Mouse (Mus musculus): ENCODE results near the gene Abhd15. TPM values are rescaled to one million over a fixed set of nuclear protein-coding genes. Genes with fewer than 3 reads are reported as not detected.

Gene Abhd15
- polyA plus RNA-seq, 1 experiment, result 0.77 TPM

DNA sequence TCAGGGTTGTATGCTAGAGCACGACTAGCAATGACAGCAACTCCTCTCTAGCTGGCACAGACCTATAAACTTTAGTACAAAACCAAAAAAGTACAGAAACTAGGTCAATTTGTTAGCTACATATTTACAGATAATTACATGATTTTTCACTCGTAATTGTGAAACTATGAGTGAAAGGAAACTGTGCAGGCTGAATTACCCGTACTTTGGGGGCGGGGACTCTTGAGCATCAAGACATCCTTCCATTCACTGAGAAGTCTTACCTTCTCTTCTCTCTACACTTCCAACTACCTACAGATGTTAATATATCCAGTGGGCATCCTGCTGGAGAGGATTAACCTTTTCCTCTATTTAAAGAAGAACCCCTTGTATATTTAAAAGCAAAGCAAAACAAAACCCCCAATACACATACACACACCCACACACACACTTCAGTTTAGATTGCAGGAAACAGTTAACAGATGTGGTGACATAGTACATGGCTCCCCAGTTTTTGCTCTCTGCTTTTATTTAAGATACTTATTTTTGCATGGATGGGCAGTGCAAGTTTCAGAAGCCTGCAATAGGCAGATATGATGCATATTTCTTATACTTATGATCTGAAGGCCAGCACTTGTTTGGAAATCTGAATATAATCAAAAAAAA lies 17.4 kb downstream of the Abhd15 start:
- no peak overlapping the region for H3K4me3 ChIP-seq (ENCODE audit: insufficient read depth, low read length)
- H3K4me1 ChIP-seq (ENCODE audit: control insufficient read depth, insufficient read depth, low read length), result no peaks in the 10 kb centered on the region
- H3K27ac ChIP-seq (ENCODE audit: insufficient read depth, low read length), result no peak overlapping the region
- TF ChIP-seq CTCF (IDR thresholded peaks at IDR 0.05; ENCODE audit: extremely low read depth, insufficient read depth, low read length) (no peak), POLR2A (IDR thresholded peaks at IDR 0.05; ENCODE audit: extremely low read depth, insufficient read depth, low read length) (no peak)

- H3K4me1 ChIP-seq (ENCODE audit: control insufficient read depth, insufficient read depth, low read length), result no peaks in the 10 kb centered on the region
- H3K4me3 ChIP-seq (ENCODE audit: insufficient read depth, low read length), result no peak overlapping the region
- no peak overlapping the region for H3K27ac ChIP-seq (ENCODE audit: insufficient read depth, low read length)
- TF ChIP-seq POLR2A (IDR thresholded peaks at IDR 0.05; ENCODE audit: extremely low read depth, insufficient read depth, low read length), result no peak
- no peak for TF ChIP-seq CTCF (IDR thresholded peaks at IDR 0.05; ENCODE audit: extremely low read depth, insufficient read depth, low read length)
Measured at GRCm38 (mm10) chr11:77545261-77545660, 30.3 kb downstream of the Abhd15 start.

GRCm38 (mm10) chr11:77585201-77585600 lies 70.3 kb downstream of the Abhd15 start:
- Histone ChIP-seq H3K4me1 (ENCODE audit: control insufficient read depth, insufficient read depth, low read length) (no peaks in the 10 kb centered on the region; the same call in 1 of the 2 replicates), H3K27ac (ENCODE audit: insufficient read depth, low read length) (no peak overlapping the region), H3K4me3 (ENCODE audit: insufficient read depth, low read length) (no peak overlapping the region)
- TF ChIP-seq CTCF (IDR thresholded peaks at IDR 0.05; ENCODE audit: extremely low read depth, insufficient read depth, low read length) (no peak), POLR2A (IDR thresholded peaks at IDR 0.05; ENCODE audit: extremely low read depth, insufficient read depth, low read length) (no peak)

Other genes starting within 250 kb of the Abhd15 start
- 154 and 169 TPM in 2 replicates for gene Coro6, start 52.7 kb upstream of the Abhd15 start, polyA plus RNA-seq (2012; rRNA removed)
- gene Ankrd13b, start 25.4 kb upstream of the Abhd15 start, polyA plus RNA-seq (2012; rRNA removed), result 150 and 151 TPM in 2 replicates
- gene Git1, start 21.6 kb upstream of the Abhd15 start, polyA plus RNA-seq (2012; rRNA removed), result 204 and 230 TPM in 2 replicates
- 6.8 and 7.2 TPM in 2 replicates for gene Trp53i13, start 859 bp downstream of the Abhd15 start, polyA plus RNA-seq (2012; rRNA removed)
- gene Gm10392, start 4.1 kb downstream of the Abhd15 start, polyA plus RNA-seq (2012; rRNA removed), result not detected in 2 replicates
- gene Taok1, start 92.7 kb downstream of the Abhd15 start, polyA plus RNA-seq (2012; rRNA removed), result 29.7 and 29.9 TPM in 2 replicates
- gene Nufip2, start 171.0 kb downstream of the Abhd15 start, polyA plus RNA-seq (2012; rRNA removed), result 15.4 and 17.2 TPM in 2 replicates
- not detected in 2 replicates for gene Cryba1, start 210.2 kb downstream of the Abhd15 start, polyA plus RNA-seq (2012; rRNA removed)
- 72.7 and 73.3 TPM in 2 replicates for gene Myo18a, start 248.1 kb downstream of the Abhd15 start, polyA plus RNA-seq (2012; rRNA removed)

Data from cortical plate, adult 2 months (tissue).